Mouse (Mus musculus) heart, postnatal 36 days (tissue): Measurements from ENCODE around the gene Xdh. TPM values are rescaled to one million over a fixed set of nuclear protein-coding genes. Genes with fewer than 3 reads are reported as not detected.
"Not testable (repeated sequence)": the region's sequence is repeated elsewhere in the genome, so short reads cannot be mapped to it uniquely, and the experiment has no call there.

Experiments
- DNase-seq, 2 experiments: peaks; one replicate each; pipeline ENCODE4 v3.0.0; 2021 to 2022
- intact Hi-C: fragments of 180-260 bp; cut with DNase I; formaldehyde crosslinking; loops from one replicate; pipeline ENCODE4 v1.15.1; 2025
- total RNA-seq, 2 experiments: library from RNA; stranded (reverse); gene quantifications; 2 replicates each; pipeline ENCODE4 v1.2.3; 2021

The Xdh gene
- total RNA-seq, 2 experiments from 2014 or later: 104 to 189 TPM

DNA sequence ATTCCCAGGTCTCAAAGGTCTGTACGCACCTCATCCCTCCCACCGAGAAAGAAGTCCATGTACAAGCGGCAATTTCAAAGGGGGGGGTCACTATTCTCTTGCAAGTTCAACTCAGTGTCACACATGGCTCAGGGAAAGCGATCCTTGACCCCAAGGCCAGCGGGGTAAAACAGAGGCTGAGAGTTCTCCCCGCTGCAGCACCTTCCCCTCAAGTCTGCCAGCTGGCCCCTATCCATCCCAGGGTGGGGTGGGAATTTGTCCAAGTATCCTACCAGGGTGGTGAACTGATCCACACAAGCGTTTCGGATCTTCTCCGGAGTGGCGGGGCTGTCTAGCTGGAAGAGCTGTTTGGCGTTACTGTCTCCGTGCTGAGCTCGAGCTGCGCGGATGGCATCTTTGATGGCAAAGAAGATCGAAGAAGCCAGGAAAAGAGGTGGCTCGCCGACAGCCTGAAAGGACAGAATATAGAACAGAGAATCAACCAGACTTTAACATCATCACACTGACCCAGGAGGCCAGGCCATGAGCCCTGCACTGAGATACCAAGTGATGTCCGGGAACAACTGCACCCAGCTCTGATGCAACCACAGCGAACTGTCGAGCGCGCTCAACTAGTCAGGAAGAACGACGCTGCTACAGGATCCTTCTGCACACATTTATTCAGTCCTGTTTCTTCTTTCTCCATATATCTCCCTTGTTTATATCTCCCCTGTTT lies 63.8 kb downstream of the Xdh start:
- no peak for DNase-seq
- intact Hi-C loops: loop anchor here (10.0 kb wide), 1 partner anchor 1031 kb away; no protein-coding TSS in a partner anchor

DNA sequence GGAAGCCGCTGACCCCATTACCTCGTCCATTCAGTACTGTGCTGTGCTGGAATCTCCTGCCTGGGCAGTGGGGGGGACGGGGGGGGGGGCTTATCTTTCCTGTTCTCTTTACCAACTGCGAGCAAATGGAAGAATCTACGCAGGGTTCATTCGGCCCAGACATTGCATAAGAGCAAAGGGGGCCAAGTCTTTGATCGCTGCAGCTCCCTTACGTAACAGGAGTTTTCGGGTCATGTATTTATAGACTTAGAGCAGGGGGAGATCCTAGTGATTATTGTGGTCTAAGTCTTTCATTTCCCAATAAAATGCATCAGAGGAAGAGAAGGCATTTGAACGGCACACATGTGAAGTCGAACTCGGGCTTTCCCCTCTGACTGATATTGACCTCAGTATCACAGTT lies 66.7 kb downstream of the Xdh start:
- DNase-seq: no peak
- intact Hi-C loops: loop anchor here (2.0 to 10.0 kb wide), 4 partner anchors 79 to 1029 kb away; partner anchors contain the start of gene Ehd3

GRCm38 (mm10) chr17:73882194-73882593 lies 67.8 kb downstream of the Xdh start:
- DNase-seq: peak; percentile 72 to 76
- intact Hi-C loops: loop anchor here (1.0 to 10.0 kb wide), 6 partner anchors 77 to 1027 kb away; partner anchors contain the start of gene Ehd3

GRCm38 (mm10) chr17:73881295-73881694 lies 68.7 kb downstream of the Xdh start:
- intact Hi-C loops: loop anchor here (5.0 to 10.0 kb wide), 2 partner anchors 309 to 1026 kb away; no protein-coding TSS in a partner anchor

DNA sequence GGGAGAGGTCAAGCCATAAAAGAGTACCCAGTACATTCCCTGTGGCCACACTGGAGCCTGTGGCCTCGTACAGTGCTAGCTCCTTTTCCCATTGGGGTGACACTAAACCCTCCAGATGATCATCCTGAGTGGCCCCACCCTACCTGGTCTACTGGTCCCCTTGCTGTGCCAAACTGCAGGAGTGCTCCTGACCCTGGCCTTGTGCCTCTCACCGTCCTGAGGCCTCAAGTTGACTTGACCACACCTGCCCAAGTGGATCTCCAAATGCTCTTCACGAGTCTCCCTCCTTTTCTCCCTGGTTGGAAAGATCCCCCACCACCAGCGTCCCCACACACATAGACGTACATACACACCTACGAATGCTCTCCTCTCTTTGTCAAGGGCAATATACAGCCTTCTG lies 69.7 kb downstream of the Xdh start:
- intact Hi-C loops: loop anchor here (5.0 to 10.0 kb wide), 2 partner anchors 308 to 1025 kb away; no protein-coding TSS in a partner anchor
- no peak for DNase-seq

More at GRCm38 (mm10) chr17:73881295-73881694, 68.7 kb downstream of the Xdh start:
- DNase-seq: no peak

DNA sequence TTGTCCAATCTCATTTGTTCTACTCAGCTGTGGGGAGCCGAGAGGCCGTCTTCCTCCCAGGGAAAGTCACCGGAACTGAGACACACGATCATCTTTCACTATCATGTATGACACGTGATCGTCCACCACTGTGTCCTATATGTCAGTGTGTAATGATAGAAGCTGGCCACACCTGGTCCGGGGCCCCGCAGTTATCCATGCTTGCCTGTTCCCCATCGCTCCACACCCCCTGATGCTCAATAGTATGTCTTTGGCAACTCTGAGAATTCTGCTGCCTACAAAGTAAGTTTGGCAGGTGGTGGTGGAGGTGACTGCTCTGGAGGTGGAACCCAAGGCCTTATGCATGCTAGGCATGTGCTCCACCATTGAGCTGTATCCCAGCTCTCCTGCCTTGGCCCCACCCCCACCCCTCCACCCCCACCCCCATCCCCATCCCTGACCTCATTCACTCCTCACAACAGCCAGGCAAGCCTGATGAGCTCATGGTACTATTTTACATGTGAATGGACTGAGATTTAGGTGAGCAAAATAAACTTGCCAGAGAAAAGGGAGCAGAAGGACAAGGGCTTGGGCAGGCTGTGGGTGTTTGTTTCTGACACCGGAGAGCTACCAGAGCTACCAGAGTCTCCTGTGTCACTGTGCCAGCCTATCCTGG lies 70.6 kb downstream of the Xdh start:
- DNase-seq: no peak

DNA sequence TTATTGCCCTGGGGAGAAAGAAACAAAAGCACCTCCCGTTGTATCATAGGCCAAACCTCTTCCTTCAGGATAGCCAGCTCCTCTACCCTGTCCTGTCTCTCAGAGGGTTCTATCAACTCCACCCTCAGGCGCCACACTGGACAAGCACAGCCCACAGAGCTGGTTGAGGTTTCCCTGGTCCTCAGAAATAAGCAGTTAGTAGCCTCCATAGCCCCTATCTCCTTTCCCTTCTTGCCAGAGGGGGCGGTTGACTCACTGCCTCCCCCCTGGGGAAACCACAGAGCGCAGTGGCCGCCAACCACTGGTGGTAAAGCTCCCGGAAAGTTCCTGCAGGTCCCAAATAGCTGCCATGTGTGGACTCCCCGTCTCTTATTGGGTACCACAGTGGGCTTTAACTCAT lies 74.3 kb downstream of the Xdh start:
- DNase-seq: no peak
- intact Hi-C loops: no loop called here

More for the DNA sequence above, 70.6 kb downstream of the Xdh start:
- intact Hi-C loops: no loop called here

- no peak for DNase-seq
- intact Hi-C loops: no loop called here
Measured at GRCm38 (mm10) chr17:73875268-73875667, 74.7 kb downstream of the Xdh start.

- no peak for DNase-seq
- intact Hi-C loops: no loop called here
Measured at GRCm38 (mm10) chr17:73870956-73871605, 78.9 kb downstream of the Xdh start.

- intact Hi-C loops: no loop called here
- DNase-seq: no peak
Measured at GRCm38 (mm10) chr17:73869008-73869685, 80.8 kb downstream of the Xdh start.

GRCm38 (mm10) chr17:73853717-73854116 lies 96.3 kb downstream of the Xdh start:
- DNase-seq: no peak
- intact Hi-C loops: no loop called here

- intact Hi-C loops: no loop called here
- no peak for DNase-seq
Measured at GRCm38 (mm10) chr17:73853041-73853440, 97.0 kb downstream of the Xdh start.

- intact Hi-C loops: no loop called here
- no peak for DNase-seq
Measured at GRCm38 (mm10) chr17:73847399-73847798, 102.6 kb downstream of the Xdh start.

GRCm38 (mm10) chr17:73845632-73846031 lies 104.4 kb downstream of the Xdh start:
- DNase-seq: no peak
- intact Hi-C loops: no loop called here

DNA sequence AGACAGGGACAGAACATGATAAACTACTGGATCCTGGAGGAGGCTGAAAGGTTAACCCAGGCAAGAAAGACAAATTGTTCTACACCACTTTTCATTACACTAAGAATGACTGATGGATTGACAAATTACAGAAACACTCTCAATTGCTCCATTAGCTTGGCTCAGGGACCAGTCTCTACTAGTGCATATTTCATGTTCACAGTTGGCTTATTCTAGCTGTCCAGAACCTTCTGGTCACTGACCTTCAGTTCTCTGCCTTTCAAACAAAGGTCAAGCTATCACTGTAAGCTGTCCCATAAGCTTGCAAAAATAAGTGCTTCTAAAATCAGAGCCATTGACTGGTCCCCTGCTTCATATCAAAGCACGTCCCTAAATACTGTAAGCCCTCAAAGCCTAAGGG lies 107.0 kb downstream of the Xdh start:
- no peak for DNase-seq
- intact Hi-C loops: no loop called here

DNA sequence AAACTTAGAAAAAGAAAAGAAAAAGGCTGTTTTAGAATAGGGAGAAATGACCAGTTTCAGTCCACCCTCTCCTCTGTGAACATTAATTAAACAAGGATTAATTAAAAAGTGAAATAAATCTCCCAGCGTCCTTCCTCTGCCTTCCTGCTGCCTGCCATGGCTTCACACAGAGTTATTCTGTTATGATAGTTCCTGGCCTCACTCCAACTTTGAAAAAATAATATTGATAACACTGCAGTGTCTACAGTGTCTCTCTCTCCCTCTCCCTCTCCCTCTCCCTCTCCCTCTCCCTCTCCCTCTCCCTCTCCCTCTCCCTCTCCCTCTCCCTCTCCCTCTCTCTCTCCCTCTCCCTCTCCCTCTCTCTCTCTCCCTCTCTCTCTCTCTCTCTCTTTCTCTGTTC lies 110.1 kb downstream of the Xdh start:
- DNase-seq, intact Hi-C loops: not testable (repeated sequence)

DNA sequence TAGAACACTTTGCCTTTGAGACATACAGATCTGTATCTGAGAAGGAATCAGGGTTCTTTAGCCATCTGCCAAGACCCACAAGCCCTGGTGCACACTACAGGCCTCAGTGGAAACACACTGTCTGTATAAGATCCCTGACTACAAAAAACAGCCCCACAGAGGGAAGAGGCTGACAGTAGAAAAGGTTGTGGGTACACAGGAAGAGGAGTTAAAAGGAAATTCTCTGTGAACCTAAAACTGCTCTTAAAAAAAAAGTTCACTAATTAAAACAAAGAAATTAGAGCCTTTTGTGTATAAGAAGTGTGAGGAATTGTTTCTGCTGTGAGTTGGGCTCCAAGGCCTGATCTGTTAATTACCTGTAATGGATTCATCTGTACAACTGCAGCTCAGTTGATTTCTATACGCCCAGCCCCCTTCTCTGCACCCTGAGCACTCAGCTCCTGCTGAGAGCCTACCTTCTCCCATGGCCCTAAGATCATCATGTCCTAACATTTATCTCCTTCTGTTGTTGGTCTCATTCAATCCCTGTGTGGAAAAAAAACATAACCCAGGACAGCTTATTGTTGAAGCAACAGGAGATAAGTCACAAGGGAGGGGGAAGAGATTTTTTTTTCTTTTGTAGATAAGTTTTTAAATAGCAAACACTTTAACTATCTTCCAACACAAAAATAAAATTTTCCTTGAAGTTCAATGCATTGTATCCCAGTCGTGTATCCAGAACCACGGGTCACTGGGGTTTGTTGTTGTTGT lies 110.7 kb downstream of the Xdh start:
- no peak for DNase-seq
- intact Hi-C loops: no loop called here

DNA sequence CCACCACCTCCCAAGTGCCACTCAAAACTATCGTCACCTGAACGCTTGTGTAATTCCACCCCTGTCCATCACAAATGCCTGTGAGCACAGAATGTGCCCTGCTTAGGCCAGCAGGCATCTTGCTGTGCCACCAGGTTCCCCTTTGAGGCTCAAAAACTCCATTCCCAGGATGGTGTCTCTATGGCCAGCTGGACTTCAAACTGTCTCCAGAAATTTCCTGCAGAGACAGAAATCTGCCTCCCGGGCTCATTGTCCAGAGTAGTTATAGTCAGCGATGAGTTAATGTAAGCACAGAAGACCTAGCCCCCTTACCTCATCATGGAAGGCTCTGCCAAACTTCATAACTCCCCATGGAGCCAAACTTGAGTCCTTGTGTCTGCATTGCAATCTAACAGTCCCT lies 112.8 kb downstream of the Xdh start:
- no peak for DNase-seq
- intact Hi-C loops: no loop called here

- intact Hi-C loops: no loop called here
- no peak for DNase-seq
Measured at GRCm38 (mm10) chr17:73836601-73837000, 113.4 kb downstream of the Xdh start.
